Mouse (Mus musculus) CH12.LX (cell line): ENCODE data around the gene Gm10382. TPM values are rescaled to one million over a fixed set of nuclear protein-coding genes. Genes with fewer than 3 reads are reported as not detected.

ENCODE experiments used
- DNase-seq: peaks from one replicate; pipeline ENCODE4 v3.0.0-alpha.2; 2013; ENCODE audit errors: extremely low read depth
- H3K27ac ChIP-seq: 2 replicates; pipeline ENCODE4 v1.5.1; 2012; ENCODE audit warnings: low read depth, mild to moderate bottlenecking, control low read depth, moderate library complexity; ENCODE audit not compliant: insufficient read depth
- H3K27me3 ChIP-seq: replicated peaks from 2 replicates; pipeline ENCODE3; 2012; ENCODE audit warnings: inconsistent platforms
- H3K36me3 ChIP-seq, 2 experiments: replicated peaks in 1 of 2; 2 replicates each; pipeline versions ENCODE3 to v1.6.1; 2012; ENCODE audit warnings: inconsistent platforms in 1 of 2, low read length in 1 of 2, mild to moderate bottlenecking in 1 of 2, mixed read lengths in 1 of 2, moderate library complexity in 1 of 2; ENCODE audit not compliant: control insufficient read depth in 1 of 2, insufficient read depth in 1 of 2
- H3K4me1 ChIP-seq, 2 experiments: 2 replicates each; pipeline ENCODE4 v1.6.1; 2012; ENCODE audit warnings: inconsistent platforms in 1 of 2, moderate library complexity in 1 of 2; ENCODE audit not compliant: insufficient read depth in 2 of 2, control insufficient read depth in 1 of 2
- H3K4me2 ChIP-seq: 2 replicates; pipeline ENCODE4 v1.6.1; 2012; ENCODE audit warnings: low read depth, mild to moderate bottlenecking, control low read depth; ENCODE audit not compliant: poor library complexity, insufficient read depth, severe bottlenecking
- H3K4me3 ChIP-seq, 3 experiments: fragments of 150-350 bp in 1 of 3; sonication (generic) in 1 of 3; replicated peaks in 1 of 3; 2 replicates each; pipeline versions ENCODE3 to v1.5.1; 2011 to 2012; ENCODE audit warnings: low read depth in 2 of 3, low read length in 2 of 3, mild to moderate bottlenecking in 2 of 3, moderate library complexity in 2 of 3, control low read depth in 1 of 3, improper control_type of control experiment in 1 of 3, inconsistent platforms in 1 of 3, mixed read lengths in 1 of 3; ENCODE audit not compliant: poor library complexity in 1 of 3
- H3K79me2 ChIP-seq: replicated peaks from 2 replicates; pipeline ENCODE4 v1.6.1; 2012; ENCODE audit warnings: mild to moderate bottlenecking, moderate library complexity; ENCODE audit not compliant: control insufficient read depth, poor library complexity, insufficient read depth, severe bottlenecking; ENCODE audit errors: extremely low read depth
- H3K9ac ChIP-seq: 2 replicates; pipeline ENCODE4 v1.6.1; 2012; ENCODE audit warnings: low read depth, mild to moderate bottlenecking, control low read depth, moderate library complexity; ENCODE audit not compliant: insufficient read depth
- H3K9me3 ChIP-seq: replicated peaks from 2 replicates; pipeline ENCODE3; 2012; ENCODE audit warnings: low read length, inconsistent platforms, mixed read lengths
- BHLHE40 ChIP-seq: IDR thresholded peaks from 2 replicates; pipeline ENCODE4 v1.6.1; 2011; ENCODE audit warnings: mild to moderate bottlenecking, low read depth, low read length, improper control_type of control experiment
- CHD2 ChIP-seq: IDR thresholded peaks from 2 replicates; pipeline ENCODE4 v1.6.1; 2011; ENCODE audit warnings: low read length, improper control_type of control experiment
- E2F4 ChIP-seq: IDR thresholded peaks from 2 replicates; pipeline ENCODE4 v1.6.1; 2011; ENCODE audit warnings: low read depth, low read length, improper control_type of control experiment; ENCODE audit not compliant: insufficient replicate concordance
- HCFC1 ChIP-seq: IDR thresholded peaks from 2 replicates; pipeline ENCODE4 v1.6.1; 2012; ENCODE audit warnings: low read depth, mild to moderate bottlenecking, inconsistent platforms, low read length, improper control_type of control experiment
- JUND ChIP-seq: conservative IDR thresholded peaks from 2 replicates; pipeline ENCODE4 v1.6.1; 2011; ENCODE audit warnings: low read depth, low read length, improper control_type of control experiment
- KAT2A ChIP-seq: IDR thresholded peaks from 2 replicates; pipeline ENCODE4 v1.6.1; 2012; ENCODE audit warnings: low read length, improper control_type of control experiment, inconsistent platforms; ENCODE audit not compliant: insufficient replicate concordance
- MAFK ChIP-seq: IDR thresholded peaks from 2 replicates; pipeline ENCODE4 v1.6.1; 2011; ENCODE audit warnings: low read length, improper control_type of control experiment; ENCODE audit not compliant: insufficient replicate concordance
- MAX ChIP-seq: IDR thresholded peaks from 2 replicates; pipeline ENCODE4 v1.6.1; 2011; ENCODE audit warnings: low read length, improper control_type of control experiment
- MEF2A ChIP-seq: IDR thresholded peaks from 2 replicates; pipeline ENCODE4 v1.6.1; 2014; ENCODE audit warnings: low read depth, mild to moderate bottlenecking, inconsistent platforms, low read length, improper control_type of control experiment, borderline replicate concordance
- MXI1 ChIP-seq: IDR thresholded peaks from 2 replicates; pipeline ENCODE4 v1.6.1; 2011; ENCODE audit warnings: mild to moderate bottlenecking, low read depth, low read length, improper control_type of control experiment
- POLR2AphosphoS2 ChIP-seq: IDR thresholded peaks from 2 replicates; pipeline ENCODE4 v1.6.1; 2011; ENCODE audit warnings: low read depth, low read length, improper control_type of control experiment
- RAD21 ChIP-seq: IDR thresholded peaks from 2 replicates; pipeline ENCODE4 v1.6.1; 2011; ENCODE audit warnings: low read depth, mild to moderate bottlenecking, low read length, improper control_type of control experiment, moderate library complexity
- TBP ChIP-seq: conservative IDR thresholded peaks from 2 replicates; pipeline ENCODE4 v1.6.1; 2011; ENCODE audit warnings: low read depth, low read length, improper control_type of control experiment
- USF1 ChIP-seq: IDR thresholded peaks from 2 replicates; pipeline ENCODE4 v1.6.1; 2014; ENCODE audit warnings: low read depth, mild to moderate bottlenecking, inconsistent platforms, low read length, improper control_type of control experiment
- USF2 ChIP-seq: conservative IDR thresholded peaks from 2 replicates; pipeline ENCODE4 v1.6.1; 2011; ENCODE audit warnings: low read depth, low read length, improper control_type of control experiment
- ZKSCAN1 ChIP-seq: IDR thresholded peaks from 2 replicates; pipeline ENCODE4 v1.6.1; 2012; ENCODE audit warnings: low read depth, inconsistent platforms, low read length, improper control_type of control experiment, borderline replicate concordance
- ZNF384 ChIP-seq: IDR thresholded peaks from 2 replicates; pipeline ENCODE4 v1.6.1; 2012; ENCODE audit warnings: low read depth, low read length, improper control_type of control experiment, inconsistent platforms
- dilution Hi-C: fragments of 300-500 bp; cut with MboI; formaldehyde crosslinking; loops from 2 replicates; pipeline ENCODE4 v1.14.3; 2020; ENCODE audit warnings: low sequenced_read_pairs; ENCODE audit not compliant: extremely low pct_unique_long_range_greater_than_20kb, extremely low pct_ligation_motif_present
- in situ Hi-C: fragments of 300-500 bp; cut with MboI; formaldehyde crosslinking; loops from 3 replicates; pipeline ENCODE4 v1.14.3; 2019; ENCODE audit warnings: low sequenced_read_pairs, low pct_ligation_motif_present, low pct_unique_long_range_greater_than_20kb, mixed read lengths
- polyA plus RNA-seq: library from polyadenylated mRNA; unstranded; fragments of >175 nt; gene quantifications from 2 replicates; pipeline ENCODE4 v1.2.1, GENCODE M21; 2012; ENCODE audit warnings: low read depth; ENCODE audit not compliant: insufficient read length
- total RNA-seq, 2 experiments: library from RNA; depleted of rRNA; stranded (reverse); fragments of 300-350 nt in 1 of 2; fragments of >200 nt in 1 of 2; gene quantifications; 2 replicates each; pipeline ENCODE4 v1.2.3; 2012 to 2014

Gene Gm10382
- total and polyA plus RNA-seq, 3 experiments, result 0.59 to 1.1 TPM; not detected in 1

DNA sequence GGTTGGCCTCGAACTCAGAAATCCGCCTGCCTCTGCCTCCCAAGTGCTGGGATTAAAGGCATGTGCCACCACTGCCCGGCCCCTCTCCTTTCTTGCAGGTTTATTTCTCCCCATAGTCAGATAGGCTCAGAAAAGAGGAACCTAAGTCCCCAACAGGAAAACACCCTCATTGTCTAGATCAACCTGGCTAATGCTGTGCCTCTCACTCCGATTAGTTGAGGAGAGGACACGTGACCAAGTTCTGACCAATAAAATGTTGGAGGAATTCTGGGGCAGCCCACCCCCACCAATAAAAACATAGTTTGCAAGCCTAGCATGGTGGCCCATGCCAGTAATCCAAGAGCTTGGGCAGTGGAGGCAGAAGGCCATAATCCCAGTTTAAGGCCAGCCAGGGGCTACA, 37.2 kb upstream of the Gm10382 start:
- no peak overlapping the region for H3K27ac ChIP-seq
- no peak for TF ChIP-seq TBP
- TF ChIP-seq JUND, result no peak
- TF ChIP-seq HCFC1, result no peak
- no peak for TF ChIP-seq MEF2A
- TF ChIP-seq POLR2AphosphoS2, result no peak
- TF ChIP-seq USF1, result peak; percentile 75
- no peak for TF ChIP-seq CHD2
- TF ChIP-seq ZNF384, result no peak
- no peak for TF ChIP-seq E2F4
- 0 out of 2 replicates have a peak, but pooled peaks have one; percentile 45 for TF ChIP-seq MAX
- TF ChIP-seq KAT2A, result no peak
- no peak for TF ChIP-seq ZKSCAN1
- TF ChIP-seq USF2, result peak; percentile 66
- H3K27me3 ChIP-seq, result no peaks in the 10 kb centered on the region
- dilution Hi-C loops, result no loop called here
- H3K4me3 ChIP-seq, result no peak overlapping the region
- H3K9me3 ChIP-seq, result peaks cover 10% of the 10 kb centered on the region
- no peaks in the 10 kb centered on the region for H3K36me3 ChIP-seq
- H3K79me2 ChIP-seq, result no peaks in the 10 kb centered on the region
- H3K4me1 ChIP-seq, result peaks cover 7 to 59% of the 10 kb centered on the region in 2 experiments
- in situ Hi-C loops, result no loop called here
- H3K9ac ChIP-seq, result no peak overlapping the region
- peak; percentile 51 for DNase-seq
- no peak overlapping the region for H3K4me2 ChIP-seq

- H3K9me3 ChIP-seq, result peaks cover 10% of the 10 kb centered on the region
- no peaks in the 10 kb centered on the region for H3K36me3 ChIP-seq
- TF ChIP-seq BHLHE40 (peak; percentile 49), MXI1 (no peak), RAD21 (no peak), MAFK (no peak)
- H3K79me2 ChIP-seq, result no peaks in the 10 kb centered on the region
- H3K27ac ChIP-seq, result no peak overlapping the region
- H3K9ac ChIP-seq, result no peak overlapping the region
- in situ Hi-C loops, result no loop called here
- peaks cover 7 to 60% of the 10 kb centered on the region in 2 experiments for H3K4me1 ChIP-seq
- H3K27me3 ChIP-seq, result no peaks in the 10 kb centered on the region
- H3K4me3 ChIP-seq, result no peak overlapping the region
- DNase-seq, result no peak
- dilution Hi-C loops, result no loop called here
- H3K4me2 ChIP-seq, result no peak overlapping the region
Measured at GRCm38 (mm10) chr5:125352781-125353294, 36.3 kb upstream of the Gm10382 start.
